Mouse (Mus musculus) kidney, postnatal 0 days (tissue): ENCODE measurements around the gene Slit3. TPM values are rescaled to one million over a fixed set of nuclear protein-coding genes. Genes with fewer than 3 reads are reported as not detected.

Source experiments
- ATAC-seq: fragments of 200-750 bp; cut with Nextera tagmentation; replicated peaks from 2 replicates; pipeline ENCODE4 v1.8.0; 2017; ENCODE audit warnings: low read depth, moderate number of reproducible peaks, moderate TSS enrichment, moderate library complexity; ENCODE audit not compliant: low FRiP score
- DNase-seq: peaks from one replicate; pipeline ENCODE4 v3.0.0-alpha.2; 2016; ENCODE audit warnings: low spot score
- H3K27ac ChIP-seq: fragments of 300-500 bp; sonication (generic); 2 replicates; pipeline ENCODE4 v1.5.1; 2014; ENCODE audit warnings: mild to moderate bottlenecking
- H3K27me3 ChIP-seq: fragments of 300-500 bp; sonication (generic); 2 replicates; pipeline ENCODE4 v1.6.1; 2014; ENCODE audit warnings: low read length, mixed read lengths; ENCODE audit not compliant: insufficient read depth
- H3K36me3 ChIP-seq: fragments of 300-500 bp; sonication (generic); 2 replicates; pipeline ENCODE4 v1.6.1; 2014; ENCODE audit warnings: low read length, mixed read lengths; ENCODE audit not compliant: insufficient read depth
- H3K4me1 ChIP-seq: fragments of 300-500 bp; sonication (generic); replicated peaks from 2 replicates; pipeline ENCODE4 v1.6.1; 2014; ENCODE audit warnings: antibody characterized with exemption, low read length, mixed read lengths; ENCODE audit not compliant: insufficient read depth
- H3K4me2 ChIP-seq: fragments of 300-500 bp; sonication (generic); 2 replicates; pipeline ENCODE4 v1.6.1; 2014; ENCODE audit warnings: mild to moderate bottlenecking, low read length, moderate library complexity, mixed read lengths
- H3K4me3 ChIP-seq: fragments of 300-500 bp; sonication (generic); replicated peaks from 2 replicates; pipeline ENCODE4 v1.5.1; 2014; ENCODE audit warnings: low read depth, low read length
- H3K9ac ChIP-seq: fragments of 300-500 bp; sonication (generic); 2 replicates; pipeline ENCODE4 v1.6.1; 2014; ENCODE audit warnings: low read depth, low read length
- H3K9me3 ChIP-seq: fragments of 300-500 bp; sonication (generic); replicated peaks from 2 replicates; pipeline ENCODE4 v1.6.1; 2016; ENCODE audit warnings: low read length, inconsistent platforms, mixed read lengths
- CTCF ChIP-seq: IDR thresholded peaks from 2 replicates; pipeline ENCODE4 v1.5.1; 2016; ENCODE audit warnings: antibody characterized with exemption, low read depth, mild to moderate bottlenecking, moderate library complexity
- WGBS: fragments of 180-500 bp; shearing (Covaris S2); extraction: QIAGEN DNeasy Blood & Tissue Kit; methylation state at CpG from one replicate; pipeline ENCODE4 v1.1.7; 2014; 5-methylcytosine and 5-hydroxymethylcytosine counted together
- polyA plus RNA-seq: library from polyadenylated mRNA; unstranded; fragments of >200 nt; fragmentation: Nextera tagmentation; extraction: Ambion mirVana; gene quantifications from 2 replicates; pipeline ENCODE4 v1.2.1, GENCODE M21; 2015

Gene Slit3
- polyA plus RNA-seq, 1 experiment from 2014 or later: 6.6 TPM

DNA sequence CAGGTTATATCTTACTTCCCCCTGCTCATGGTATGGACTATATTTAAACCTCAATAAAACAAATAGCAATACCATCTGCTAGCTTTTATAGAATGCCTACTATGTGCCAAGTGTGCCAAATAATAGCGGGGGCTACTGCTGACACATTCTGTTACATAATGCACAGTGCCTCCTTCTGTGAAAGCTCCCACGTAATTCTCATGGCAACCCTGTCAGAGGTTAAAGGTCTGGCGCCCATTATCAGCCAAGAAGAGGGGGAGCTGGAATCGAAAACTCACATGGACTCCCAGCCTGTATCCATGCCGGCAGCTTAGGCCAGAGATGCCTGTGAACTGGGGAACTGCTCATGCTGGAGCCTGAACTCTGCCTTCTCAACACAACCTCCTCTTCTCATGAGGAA, 548.5 kb downstream of the Slit3 start:
- H3K4me3 ChIP-seq: no peak overlapping the region
- DNase-seq (no peak), ATAC-seq (no peak)
- H3K9me3 ChIP-seq: no peaks in the 10 kb centered on the region
- peaks cover 3% of the 10 kb centered on the region; the same call in 1 of the 2 replicates for H3K4me1 ChIP-seq
- no peak overlapping the region for H3K4me2 ChIP-seq
- no peak overlapping the region for H3K27ac ChIP-seq
- TF ChIP-seq CTCF: no peak
- no peak overlapping the region for H3K9ac ChIP-seq
- 79% methylated on average over 5 of the region's 5 CpGs for WGBS
- no peaks in the 10 kb centered on the region for H3K36me3 ChIP-seq
- no peaks in the 10 kb centered on the region for H3K27me3 ChIP-seq

DNA sequence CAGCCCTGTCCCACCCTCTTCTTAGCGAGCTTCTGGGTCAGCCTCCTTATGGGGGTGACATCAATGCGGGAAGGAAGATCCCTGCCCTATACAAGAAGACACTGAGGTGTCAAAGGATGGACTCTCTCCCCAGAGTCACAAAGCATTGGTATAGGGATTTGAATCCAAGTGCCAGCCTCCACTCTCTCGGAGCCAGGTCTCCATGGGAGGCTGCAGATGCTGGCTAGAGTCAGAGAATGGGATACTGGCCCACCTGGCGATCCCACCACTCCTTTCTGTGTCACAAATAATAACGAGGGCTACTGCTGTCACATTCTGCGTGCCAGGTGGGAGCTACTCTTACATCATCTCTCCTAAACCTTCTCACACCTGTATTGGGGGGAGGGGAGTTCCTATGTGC, 549.2 kb downstream of the Slit3 start:
- 77% methylated on average over 6 of the region's 6 CpGs for WGBS
- DNase-seq: no peak
- ATAC-seq: no peak
- Histone ChIP-seq H3K4me2 (no peak overlapping the region), H3K9ac (no peak overlapping the region), H3K27ac (no peak overlapping the region), H3K27me3 (no peaks in the 10 kb centered on the region), H3K4me1 (peaks cover 3% of the 10 kb centered on the region; the same call in 1 of the 2 replicates), H3K36me3 (no peaks in the 10 kb centered on the region), H3K9me3 (no peaks in the 10 kb centered on the region), H3K4me3 (no peak overlapping the region)
- no peak for TF ChIP-seq CTCF

GRCm38 (mm10) chr11:35670746-35671145, 549.7 kb downstream of the Slit3 start:
- no peak for TF ChIP-seq CTCF
- WGBS: 63% methylated on average over 3 of the region's 3 CpGs
- Histone ChIP-seq H3K4me1 (peaks cover 3% of the 10 kb centered on the region; the same call in 1 of the 2 replicates), H3K27me3 (no peaks in the 10 kb centered on the region), H3K9ac (no peak overlapping the region), H3K4me3 (no peak overlapping the region), H3K27ac (no peak overlapping the region), H3K36me3 (no peaks in the 10 kb centered on the region), H3K4me2 (no peak overlapping the region), H3K9me3 (no peaks in the 10 kb centered on the region)
- ATAC-seq (no peak), DNase-seq (no peak)

- no peak overlapping the region for H3K9ac ChIP-seq
- no peak overlapping the region for H3K4me2 ChIP-seq
- H3K27me3 ChIP-seq: no peaks in the 10 kb centered on the region
- no peak for TF ChIP-seq CTCF
- peaks cover 3% of the 10 kb centered on the region; the same call in 1 of the 2 replicates for H3K4me1 ChIP-seq
- WGBS: 62% methylated on average over 7 of the region's 7 CpGs
- no peak overlapping the region for H3K4me3 ChIP-seq
- DNase-seq (no peak), ATAC-seq (no peak)
- H3K9me3 ChIP-seq: no peaks in the 10 kb centered on the region
- no peaks in the 10 kb centered on the region for H3K36me3 ChIP-seq
- H3K27ac ChIP-seq: no peak overlapping the region
Measured at GRCm38 (mm10) chr11:35673050-35673449, 552.0 kb downstream of the Slit3 start.

GRCm38 (mm10) chr11:35674242-35674641, 553.2 kb downstream of the Slit3 start:
- H3K27ac ChIP-seq: no peak overlapping the region

GRCm38 (mm10) chr11:35676744-35677143, 555.7 kb downstream of the Slit3 start:
- DNase-seq (peak; percentile 87), ATAC-seq (peak; percentile 82)
- H3K27ac ChIP-seq: no peak overlapping the region
- H3K4me1 ChIP-seq: peaks cover 3% of the 10 kb centered on the region; the same call in 1 of the 2 replicates
- no peak for TF ChIP-seq CTCF
- H3K4me3 ChIP-seq: no peak overlapping the region
- no peaks in the 10 kb centered on the region for H3K36me3 ChIP-seq
- H3K9ac ChIP-seq: no peak overlapping the region
- WGBS: 20% methylated on average over 4 of the region's 4 CpGs
- no peaks in the 10 kb centered on the region for H3K9me3 ChIP-seq
- H3K27me3 ChIP-seq: no peaks in the 10 kb centered on the region
- no peak overlapping the region for H3K4me2 ChIP-seq

More at GRCm38 (mm10) chr11:35674242-35674641, 553.2 kb downstream of the Slit3 start:
- peaks cover 3% of the 10 kb centered on the region; the same call in 1 of the 2 replicates for H3K4me1 ChIP-seq
- no peak overlapping the region for H3K4me2 ChIP-seq
- no peak for ATAC-seq
- no peak for DNase-seq
- H3K9ac ChIP-seq: no peak overlapping the region
- no peaks in the 10 kb centered on the region for H3K27me3 ChIP-seq
- no peaks in the 10 kb centered on the region for H3K36me3 ChIP-seq
- H3K9me3 ChIP-seq: no peaks in the 10 kb centered on the region
- H3K4me3 ChIP-seq: no peak overlapping the region
- TF ChIP-seq CTCF: no peak
- 91% methylated on average over 9 of the region's 9 CpGs for WGBS

DNA sequence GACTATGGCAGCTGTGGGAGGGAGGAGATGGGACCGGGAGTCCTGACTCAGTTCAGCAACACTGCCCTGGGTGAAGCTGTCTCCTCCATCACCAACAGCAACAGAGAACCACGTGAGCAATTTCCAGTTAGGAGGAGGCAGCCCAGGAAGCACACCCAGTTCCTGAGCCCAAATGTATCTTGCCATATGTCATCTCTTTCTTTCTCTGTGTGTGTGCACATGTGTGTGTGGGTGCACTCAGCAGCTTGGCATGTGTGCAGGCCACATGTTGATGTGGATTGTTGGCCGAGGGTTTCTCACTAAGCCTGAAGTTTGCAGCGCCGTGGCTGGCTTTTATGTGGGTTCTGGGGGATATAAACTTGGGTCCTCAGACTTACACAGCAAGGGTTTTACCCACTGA, 559.0 kb downstream of the Slit3 start:
- Histone ChIP-seq H3K27me3 (no peaks in the 10 kb centered on the region), H3K4me1 (no peaks in the 10 kb centered on the region), H3K9me3 (no peaks in the 10 kb centered on the region), H3K36me3 (no peaks in the 10 kb centered on the region), H3K27ac (no peak overlapping the region), H3K4me2 (no peak overlapping the region), H3K9ac (no peak overlapping the region), H3K4me3 (no peak overlapping the region)
- WGBS: 85% methylated on average over 5 of the region's 5 CpGs
- DNase-seq (no peak), ATAC-seq (no peak)
- no peak for TF ChIP-seq CTCF
